Mouse (Mus musculus): ENCODE results near the gene Elf4. TPM values are rescaled to one million over a fixed set of nuclear protein-coding genes. Genes with fewer than 3 reads are reported as not detected.
A peak's percentile ranks its signal among the peaks of the same experiment; 100 is the strongest.

The Elf4 gene
- polyA plus RNA-seq (2012; ENCODE audit: insufficient read depth, low replicate concordance), result 2.6 and 3.5 TPM in 2 replicates

DNA sequence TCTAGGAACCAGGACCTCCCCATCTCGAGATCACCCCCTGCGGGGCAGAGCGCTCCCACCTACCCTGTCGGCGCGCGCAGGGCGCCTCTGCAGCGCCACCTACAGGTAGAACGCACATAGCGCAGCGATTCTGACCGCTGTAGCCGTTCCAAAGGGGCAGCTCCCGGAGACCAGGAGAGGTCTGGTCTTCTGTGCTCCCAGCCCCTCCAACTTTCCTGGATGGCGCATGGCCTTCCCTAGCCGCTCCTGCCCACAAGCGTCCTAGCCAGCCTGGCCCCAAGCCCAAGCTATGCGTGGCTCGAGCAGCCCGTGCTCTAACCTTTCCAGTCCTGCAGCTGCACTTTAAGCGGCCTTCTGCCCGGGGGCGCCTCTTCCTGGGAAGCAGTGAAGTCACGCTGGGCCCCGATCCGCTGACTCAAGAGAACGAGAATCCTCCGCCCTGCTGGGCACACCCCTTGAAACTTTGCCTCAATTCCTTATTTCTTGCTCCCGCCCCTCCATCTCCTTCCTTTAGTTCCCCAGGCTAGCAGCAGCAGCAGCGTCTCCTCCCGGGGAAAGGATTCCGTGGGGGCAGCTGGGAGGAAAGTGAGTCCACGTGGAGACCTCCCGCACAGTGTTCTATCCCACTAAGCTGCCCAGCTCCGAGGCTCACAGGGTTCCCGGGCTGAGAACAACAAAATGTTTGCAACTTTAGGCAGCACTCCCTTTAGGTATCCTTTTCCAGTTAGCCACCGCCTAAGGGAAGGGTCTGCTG is at the start of gene Elf4:
Elf4 (minus strand) TSS at position 379 of the 754 bp plus-strand sequence.
- H3K9me3 ChIP-seq, result peaks cover 9% of the 10 kb centered on the region
- no peak for TF ChIP-seq FLI1 (IDR thresholded peaks at IDR 0.05; ENCODE audit: low read length)
- TF ChIP-seq GATA1 (IDR thresholded peaks at IDR 0.05; ENCODE audit: borderline replicate concordance, low read length), result no peak
- peaks cover 5% of the 10 kb centered on the region for H3K27me3 ChIP-seq (replicated peaks)
- no peaks in the 10 kb centered on the region for H3K36me3 ChIP-seq (replicated peaks; ENCODE audit: low read length)
- peak within 1 kb of the TSS; percentile 93 for H3K4me3 ChIP-seq (replicated peaks)
- peaks cover 66% of the 10 kb centered on the region for H3K4me1 ChIP-seq

DNA sequence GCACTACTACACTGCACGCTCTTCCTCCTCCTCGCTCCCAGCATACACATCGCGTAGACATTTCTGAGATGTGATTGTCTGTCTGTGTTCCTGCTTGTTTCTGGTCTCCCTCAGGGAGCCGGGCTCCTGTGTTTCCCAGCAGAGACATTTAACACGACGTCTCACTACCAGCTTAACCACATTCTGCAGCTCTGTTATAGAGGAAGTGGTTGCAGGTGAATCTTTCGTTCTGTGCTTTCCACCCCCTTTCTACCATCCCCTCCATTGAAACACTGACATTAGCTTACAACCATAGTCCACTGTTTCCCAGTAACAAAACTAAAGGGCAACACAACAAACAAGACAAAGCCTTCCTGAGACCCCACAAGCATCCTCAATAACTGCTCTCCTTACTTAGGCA is 30.8 kb upstream of the Elf4 start:
- H3K4me1 ChIP-seq, result no peaks in the 10 kb centered on the region
- no peak for TF ChIP-seq FLI1 (IDR thresholded peaks at IDR 0.05; ENCODE audit: low read length)
- TF ChIP-seq GATA1 (IDR thresholded peaks at IDR 0.05; ENCODE audit: borderline replicate concordance, low read length), result no peak
- peaks cover 81% of the 10 kb centered on the region for H3K36me3 ChIP-seq (replicated peaks; ENCODE audit: low read length)
- no peaks in the 10 kb centered on the region for H3K9me3 ChIP-seq
- H3K4me3 ChIP-seq (replicated peaks), result no peak overlapping the region
- H3K27me3 ChIP-seq (replicated peaks), result peaks cover 2% of the 10 kb centered on the region

GRCm38 (mm10) chrX:48481687-48482086 is 18.8 kb upstream of the Elf4 start:
- H3K9me3 ChIP-seq, result no peaks in the 10 kb centered on the region
- peaks cover 88% of the 10 kb centered on the region for H3K36me3 ChIP-seq (replicated peaks; ENCODE audit: low read length)
- TF ChIP-seq FLI1 (IDR thresholded peaks at IDR 0.05; ENCODE audit: low read length), result no peak
- no peak for TF ChIP-seq GATA1 (IDR thresholded peaks at IDR 0.05; ENCODE audit: borderline replicate concordance, low read length)
- H3K4me3 ChIP-seq (replicated peaks), result no peak overlapping the region
- H3K4me1 ChIP-seq, result no peaks in the 10 kb centered on the region
- H3K27me3 ChIP-seq (replicated peaks), result peaks cover 6% of the 10 kb centered on the region

GRCm38 (mm10) chrX:48481095-48481494 is 18.2 kb upstream of the Elf4 start:
- TF ChIP-seq FLI1 (IDR thresholded peaks at IDR 0.05; ENCODE audit: low read length) (no peak), GATA1 (IDR thresholded peaks at IDR 0.05; ENCODE audit: borderline replicate concordance, low read length) (no peak)
- H3K36me3 ChIP-seq (replicated peaks; ENCODE audit: low read length), result peaks cover 92% of the 10 kb centered on the region

GRCm38 (mm10) chrX:48467355-48467946 is 4.5 kb upstream of the Elf4 start:
- H3K36me3 ChIP-seq (replicated peaks; ENCODE audit: low read length), result no peaks in the 10 kb centered on the region
- H3K27me3 ChIP-seq (replicated peaks), result peaks cover 5% of the 10 kb centered on the region
- TF ChIP-seq FLI1 (IDR thresholded peaks at IDR 0.05; ENCODE audit: low read length), result no peak
- TF ChIP-seq GATA1 (IDR thresholded peaks at IDR 0.05; ENCODE audit: borderline replicate concordance, low read length), result no peak
- peaks cover 36% of the 10 kb centered on the region for H3K4me1 ChIP-seq
- H3K9me3 ChIP-seq, result peaks cover 9% of the 10 kb centered on the region
- H3K4me3 ChIP-seq (replicated peaks), result no peak overlapping the region

More at GRCm38 (mm10) chrX:48481095-48481494, 18.2 kb upstream of the Elf4 start:
- peaks cover 6% of the 10 kb centered on the region for H3K27me3 ChIP-seq (replicated peaks)
- H3K9me3 ChIP-seq, result no peaks in the 10 kb centered on the region
- H3K4me3 ChIP-seq (replicated peaks), result no peak overlapping the region
- no peaks in the 10 kb centered on the region for H3K4me1 ChIP-seq

- Histone ChIP-seq H3K4me1 (peaks cover 47% of the 10 kb centered on the region), H3K4me3 (replicated peaks) (no peak overlapping the region), H3K9me3 (peaks cover 9% of the 10 kb centered on the region), H3K36me3 (replicated peaks; ENCODE audit: low read length) (no peaks in the 10 kb centered on the region), H3K27me3 (replicated peaks) (peaks cover 5% of the 10 kb centered on the region)
- TF ChIP-seq GATA1 (IDR thresholded peaks at IDR 0.05; ENCODE audit: borderline replicate concordance, low read length) (no peak), FLI1 (IDR thresholded peaks at IDR 0.05; ENCODE audit: low read length) (no peak)
Observed at GRCm38 (mm10) chrX:48466174-48466573, 3.2 kb upstream of the Elf4 start.

- TF ChIP-seq GATA1 (IDR thresholded peaks at IDR 0.05; ENCODE audit: borderline replicate concordance, low read length), result no peak
- no peak for TF ChIP-seq FLI1 (IDR thresholded peaks at IDR 0.05; ENCODE audit: low read length)
- no peak overlapping the region for H3K4me3 ChIP-seq (replicated peaks)
- no peaks in the 10 kb centered on the region for H3K36me3 ChIP-seq (replicated peaks; ENCODE audit: low read length)
- H3K9me3 ChIP-seq, result peaks cover 9% of the 10 kb centered on the region
- peaks cover 5% of the 10 kb centered on the region for H3K27me3 ChIP-seq (replicated peaks)
- peaks cover 64% of the 10 kb centered on the region for H3K4me1 ChIP-seq
Observed at GRCm38 (mm10) chrX:48464436-48464835, 1.5 kb upstream of the Elf4 start.

- no peak overlapping the region for H3K4me3 ChIP-seq (replicated peaks)
- H3K9me3 ChIP-seq, result peaks cover 9% of the 10 kb centered on the region
- peaks cover 68% of the 10 kb centered on the region for H3K4me1 ChIP-seq
- TF ChIP-seq FLI1 (IDR thresholded peaks at IDR 0.05; ENCODE audit: low read length), result no peak
- no peak for TF ChIP-seq GATA1 (IDR thresholded peaks at IDR 0.05; ENCODE audit: borderline replicate concordance, low read length)
- H3K36me3 ChIP-seq (replicated peaks; ENCODE audit: low read length), result no peaks in the 10 kb centered on the region
- H3K27me3 ChIP-seq (replicated peaks), result peaks cover 5% of the 10 kb centered on the region
Observed at GRCm38 (mm10) chrX:48463636-48464035, 704 bp upstream of the Elf4 start.

DNA sequence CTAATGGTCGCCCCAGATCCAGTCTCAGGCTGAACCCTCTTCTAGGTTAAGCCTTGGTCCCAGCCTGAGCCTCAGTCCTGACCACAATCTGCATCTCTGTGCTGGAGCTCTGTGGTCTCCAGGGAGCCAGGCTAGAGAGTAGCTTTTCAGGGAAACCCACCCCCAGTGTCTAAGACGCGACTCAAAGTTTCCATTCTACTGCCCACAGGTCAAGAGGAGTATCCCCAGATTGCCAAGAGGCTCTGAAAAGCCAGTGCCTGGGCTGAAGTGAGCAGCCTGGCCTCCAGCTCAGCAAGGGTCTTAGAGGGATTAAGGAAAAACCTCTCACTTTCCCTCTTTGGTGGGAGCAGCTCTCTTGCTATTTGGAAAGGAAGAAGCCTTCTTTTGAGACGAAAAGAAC is 635 bp downstream of the Elf4 start:
- Histone ChIP-seq H3K36me3 (replicated peaks; ENCODE audit: low read length) (no peaks in the 10 kb centered on the region), H3K4me3 (replicated peaks) (peak overlapping the region; percentile 93), H3K4me1 (peaks cover 59% of the 10 kb centered on the region), H3K9me3 (peaks cover 9% of the 10 kb centered on the region), H3K27me3 (replicated peaks) (peaks cover 5% of the 10 kb centered on the region)
- TF ChIP-seq FLI1 (IDR thresholded peaks at IDR 0.05; ENCODE audit: low read length), result no peak
- TF ChIP-seq GATA1 (IDR thresholded peaks at IDR 0.05; ENCODE audit: borderline replicate concordance, low read length), result no peak

DNA sequence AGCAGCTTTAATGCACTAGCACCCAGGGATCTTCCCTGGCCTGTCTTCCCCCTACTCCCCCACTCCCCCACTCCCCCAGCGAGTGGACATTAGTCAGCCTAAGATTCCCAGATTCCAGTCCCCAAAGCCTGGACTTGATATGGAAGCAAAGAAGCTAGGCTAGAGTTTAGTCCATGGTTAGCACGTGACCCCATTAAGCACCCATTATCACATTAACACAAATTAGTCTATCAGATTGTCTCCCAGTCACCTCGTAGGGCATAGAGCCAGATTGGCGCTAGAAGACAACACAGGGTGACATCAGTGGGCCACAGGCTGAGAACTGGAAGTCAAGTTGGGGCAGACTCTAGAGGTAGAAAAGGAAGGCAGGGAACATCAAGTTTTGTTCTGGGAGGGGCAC is 1.9 kb downstream of the Elf4 start:
- no peaks in the 10 kb centered on the region for H3K36me3 ChIP-seq (replicated peaks; ENCODE audit: low read length)
- no peak overlapping the region for H3K4me3 ChIP-seq (replicated peaks)
- TF ChIP-seq FLI1 (IDR thresholded peaks at IDR 0.05; ENCODE audit: low read length) (no peak), GATA1 (IDR thresholded peaks at IDR 0.05; ENCODE audit: borderline replicate concordance, low read length) (no peak)
- H3K27me3 ChIP-seq (replicated peaks), result peaks cover 7% of the 10 kb centered on the region
- peaks cover 57% of the 10 kb centered on the region for H3K4me1 ChIP-seq
- H3K9me3 ChIP-seq, result peaks cover 9% of the 10 kb centered on the region

Measured in megakaryocyte, embryonic 14.5 days (primary cell).